Mouse (Mus musculus): Measurements from ENCODE around the gene Gm136.
A peak's percentile ranks its signal among the peaks of the same experiment; 100 is the strongest.

The Gm136 gene

GRCm38 (mm10) chr4:34708127-34708526 is 47.9 kb downstream of the Gm136 start:
- peak in 1 of 2 experiments; percentile 26 for DNase-seq (ENCODE audit: low spot score in 2 of 2)

- DNase-seq (ENCODE audit: low spot score in 2 of 2): no peak
Observed at GRCm38 (mm10) chr4:34707248-34707647, 48.8 kb downstream of the Gm136 start.

GRCm38 (mm10) chr4:34703029-34703428 is 53.0 kb downstream of the Gm136 start:
- no peak for DNase-seq (ENCODE audit: low spot score in 2 of 2)

GRCm38 (mm10) chr4:34702231-34702630 is 53.8 kb downstream of the Gm136 start:
- DNase-seq (ENCODE audit: low spot score in 2 of 2): no peak

- peak in 1 of 2 experiments; percentile 10 for DNase-seq (ENCODE audit: low spot score in 2 of 2)
Observed at GRCm38 (mm10) chr4:34701528-34701927, 54.5 kb downstream of the Gm136 start.

Measured in right cerebral cortex, adult 2 months (tissue).